Mouse (Mus musculus) testis, adult 2 months (tissue): Measurements from ENCODE around the gene Mapkbp1.

Experiments
- CTCF ChIP-seq: fragments of 200-500 bp; IDR thresholded peaks from 2 replicates; pipeline ENCODE4 v1.5.1; 2012; ENCODE audit warnings: low read depth, mild to moderate bottlenecking, inconsistent platforms, low read length, moderate library complexity; ENCODE audit not compliant: control insufficient read depth, insufficient read depth, insufficient replicate concordance
- POLR2A ChIP-seq: fragments of 200-500 bp; IDR thresholded peaks from 2 replicates; pipeline ENCODE4 v1.6.1; 2012; ENCODE audit warnings: low read depth, mild to moderate bottlenecking, inconsistent platforms, low read length, moderate library complexity; ENCODE audit not compliant: control insufficient read depth

- TF ChIP-seq CTCF: no peak
- TF ChIP-seq POLR2A: no peak
Observed at GRCm38 (mm10) chr2:120051405-120051804, 78.9 kb downstream of the Mapkbp1 start.
